Mouse (Mus musculus): ENCODE results near the gene Krba1. TPM values are rescaled to one million over a fixed set of nuclear protein-coding genes. Genes with fewer than 3 reads are reported as not detected.

The Krba1 gene
- polyA plus RNA-seq, 1 experiment: 10.6 TPM

- no peaks in the 10 kb centered on the region for H3K36me3 ChIP-seq (ENCODE audit: control insufficient read depth, insufficient read depth, low read length)
- DNase-seq (ENCODE audit: low read depth in 1 of 2, low spot score in 2 of 2): no peak
- no peak overlapping the region for H3K27ac ChIP-seq (ENCODE audit: insufficient read depth, low read length)
- no peaks in the 10 kb centered on the region for H3K27me3 ChIP-seq (ENCODE audit: control insufficient read depth, insufficient read depth, low read length)
- H3K4me1 ChIP-seq (ENCODE audit: control insufficient read depth, insufficient read depth, insufficient read length): peaks cover 3% of the 10 kb centered on the region; the same call in 1 of the 2 replicates
- H3K4me3 ChIP-seq (ENCODE audit: extremely low read depth, insufficient read depth, insufficient read length): no peak overlapping the region
- 95% methylated on average over 1 of the region's 1 CpGs for WGBS
- TF ChIP-seq CTCF (IDR thresholded peaks at IDR 0.05; ENCODE audit: extremely low read depth, insufficient read depth, insufficient read length, insufficient replicate concordance) (no peak), POLR2A (IDR thresholded peaks at IDR 0.05; ENCODE audit: low read depth, low read length) (no peak)
These were observed 1.3 kb downstream of the Krba1 start for GRCm38 (mm10) chr6:48396686-48397085.

GRCm38 (mm10) chr6:48397336-48397735, 1.9 kb downstream of the Krba1 start:
- Histone ChIP-seq H3K4me1 (ENCODE audit: control insufficient read depth, insufficient read depth, insufficient read length) (peaks cover 3% of the 10 kb centered on the region; the same call in 1 of the 2 replicates), H3K27me3 (ENCODE audit: control insufficient read depth, insufficient read depth, low read length) (no peaks in the 10 kb centered on the region), H3K4me3 (ENCODE audit: extremely low read depth, insufficient read depth, insufficient read length) (no peak overlapping the region), H3K36me3 (ENCODE audit: control insufficient read depth, insufficient read depth, low read length) (no peaks in the 10 kb centered on the region), H3K27ac (ENCODE audit: insufficient read depth, low read length) (no peak overlapping the region)
- TF ChIP-seq CTCF (IDR thresholded peaks at IDR 0.05; ENCODE audit: extremely low read depth, insufficient read depth, insufficient read length, insufficient replicate concordance) (no peak), POLR2A (IDR thresholded peaks at IDR 0.05; ENCODE audit: low read depth, low read length) (no peak)
- DNase-seq (ENCODE audit: low read depth in 1 of 2, low spot score in 2 of 2): no peak
- 73% methylated on average over 4 of the region's 4 CpGs for WGBS

GRCm38 (mm10) chr6:48399906-48400305, 4.5 kb downstream of the Krba1 start:
- DNase-seq (ENCODE audit: low read depth in 1 of 2, low spot score in 2 of 2): no peak
- Histone ChIP-seq H3K27me3 (ENCODE audit: control insufficient read depth, insufficient read depth, low read length) (no peaks in the 10 kb centered on the region), H3K4me1 (ENCODE audit: control insufficient read depth, insufficient read depth, insufficient read length) (peaks cover 3% of the 10 kb centered on the region; the same call in 1 of the 2 replicates), H3K27ac (ENCODE audit: insufficient read depth, low read length) (no peak overlapping the region), H3K4me3 (ENCODE audit: extremely low read depth, insufficient read depth, insufficient read length) (no peak overlapping the region), H3K36me3 (ENCODE audit: control insufficient read depth, insufficient read depth, low read length) (peaks cover 3% of the 10 kb centered on the region; the same call in 1 of the 2 replicates)
- TF ChIP-seq CTCF (IDR thresholded peaks at IDR 0.05; ENCODE audit: extremely low read depth, insufficient read depth, insufficient read length, insufficient replicate concordance) (no peak), POLR2A (IDR thresholded peaks at IDR 0.05; ENCODE audit: low read depth, low read length) (no peak)
- 95% methylated on average over 5 of the region's 5 CpGs for WGBS

GRCm38 (mm10) chr6:48404071-48404470, 8.7 kb downstream of the Krba1 start:
- WGBS: 90% methylated on average over 5 of the region's 5 CpGs
- TF ChIP-seq CTCF (IDR thresholded peaks at IDR 0.05; ENCODE audit: extremely low read depth, insufficient read depth, insufficient read length, insufficient replicate concordance) (no peak), POLR2A (IDR thresholded peaks at IDR 0.05; ENCODE audit: low read depth, low read length) (no peak)

GRCm38 (mm10) chr6:48409726-48410343, 14.4 kb downstream of the Krba1 start:
- 88% methylated on average over 4 of the region's 4 CpGs for WGBS
- peaks cover 23% of the 10 kb centered on the region; the same call in 1 of the 2 replicates for H3K36me3 ChIP-seq (ENCODE audit: control insufficient read depth, insufficient read depth, low read length)
- TF ChIP-seq POLR2A (IDR thresholded peaks at IDR 0.05; ENCODE audit: low read depth, low read length) (no peak), CTCF (IDR thresholded peaks at IDR 0.05; ENCODE audit: extremely low read depth, insufficient read depth, insufficient read length, insufficient replicate concordance) (no peak)
- DNase-seq (ENCODE audit: low read depth in 1 of 2, low spot score in 2 of 2): no peak
- H3K27ac ChIP-seq (ENCODE audit: insufficient read depth, low read length): no peak overlapping the region
- H3K4me3 ChIP-seq (ENCODE audit: extremely low read depth, insufficient read depth, insufficient read length): no peak overlapping the region
- H3K4me1 ChIP-seq (ENCODE audit: control insufficient read depth, insufficient read depth, insufficient read length): no peaks in the 10 kb centered on the region
- H3K27me3 ChIP-seq (ENCODE audit: control insufficient read depth, insufficient read depth, low read length): no peaks in the 10 kb centered on the region

More at GRCm38 (mm10) chr6:48404071-48404470, 8.7 kb downstream of the Krba1 start:
- Histone ChIP-seq H3K36me3 (ENCODE audit: control insufficient read depth, insufficient read depth, low read length) (peaks cover 13% of the 10 kb centered on the region; the same call in 1 of the 2 replicates), H3K4me1 (ENCODE audit: control insufficient read depth, insufficient read depth, insufficient read length) (no peaks in the 10 kb centered on the region), H3K4me3 (ENCODE audit: extremely low read depth, insufficient read depth, insufficient read length) (no peak overlapping the region), H3K27me3 (ENCODE audit: control insufficient read depth, insufficient read depth, low read length) (no peaks in the 10 kb centered on the region), H3K27ac (ENCODE audit: insufficient read depth, low read length) (no peak overlapping the region)
- no peak for DNase-seq (ENCODE audit: low read depth in 1 of 2, low spot score in 2 of 2)

- no peak overlapping the region for H3K4me3 ChIP-seq (ENCODE audit: extremely low read depth, insufficient read depth, insufficient read length)
- no peaks in the 10 kb centered on the region for H3K4me1 ChIP-seq (ENCODE audit: control insufficient read depth, insufficient read depth, insufficient read length)
- H3K27ac ChIP-seq (ENCODE audit: insufficient read depth, low read length): no peak overlapping the region
- H3K27me3 ChIP-seq (ENCODE audit: control insufficient read depth, insufficient read depth, low read length): no peaks in the 10 kb centered on the region
- no peak for TF ChIP-seq CTCF (IDR thresholded peaks at IDR 0.05; ENCODE audit: extremely low read depth, insufficient read depth, insufficient read length, insufficient replicate concordance)
- no peak for TF ChIP-seq POLR2A (IDR thresholded peaks at IDR 0.05; ENCODE audit: low read depth, low read length)
- DNase-seq (ENCODE audit: low read depth in 1 of 2, low spot score in 2 of 2): no peak
- H3K36me3 ChIP-seq (ENCODE audit: control insufficient read depth, insufficient read depth, low read length): peaks cover 28% of the 10 kb centered on the region
- 82% methylated on average over 3 of the region's 3 CpGs for WGBS
These were observed 15.2 kb downstream of the Krba1 start for GRCm38 (mm10) chr6:48410551-48410950.

All from spleen, adult 2 months (tissue).